Mouse (Mus musculus): ENCODE measurements around the gene Ctdnep1.

Ctdnep1 gene

GRCm38 (mm10) chr11:70029130-70029801, 48.3 kb downstream of the Ctdnep1 start:
- peak; percentile 91 for DNase-seq (ENCODE audit: low read depth, low spot score)

- no peak for DNase-seq (ENCODE audit: low read depth, low spot score)
Observed at GRCm38 (mm10) chr11:70029829-70030550, 49.0 kb downstream of the Ctdnep1 start.

DNA sequence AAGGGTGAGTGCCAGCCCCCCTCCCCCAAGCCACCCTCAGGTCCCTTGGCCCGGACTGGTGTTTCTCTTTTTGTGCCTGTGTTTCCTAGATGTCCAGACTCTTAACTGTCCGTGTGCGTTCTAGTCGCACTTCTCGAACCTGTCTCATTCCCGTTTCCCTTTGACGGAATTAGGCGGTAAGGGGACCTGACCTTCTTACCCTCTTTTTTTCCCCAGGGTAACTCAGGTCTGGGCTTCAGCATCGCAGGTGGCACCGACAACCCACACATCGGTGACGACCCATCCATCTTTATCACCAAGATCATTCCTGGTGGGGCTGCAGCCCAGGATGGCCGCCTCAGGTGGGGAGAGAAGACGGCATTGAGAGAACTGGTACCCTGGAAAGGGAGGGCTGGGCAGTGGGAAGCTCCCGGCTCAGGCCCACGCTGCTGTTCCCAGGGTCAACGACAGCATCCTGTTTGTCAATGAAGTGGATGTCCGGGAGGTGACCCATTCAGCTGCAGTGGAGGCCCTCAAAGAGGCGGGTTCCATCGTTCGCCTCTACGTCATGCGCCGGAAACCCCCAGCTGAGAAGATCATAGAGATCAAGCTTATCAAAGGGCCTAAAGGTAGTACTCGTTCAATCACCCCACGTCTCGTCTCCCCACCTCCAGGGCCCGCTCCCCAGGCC, 49.8 kb downstream of the Ctdnep1 start:
- DNase-seq (ENCODE audit: low read depth, low spot score): no peak

GRCm38 (mm10) chr11:70031321-70031670, 50.3 kb downstream of the Ctdnep1 start:
- DNase-seq (ENCODE audit: low read depth, low spot score): no peak

DNA sequence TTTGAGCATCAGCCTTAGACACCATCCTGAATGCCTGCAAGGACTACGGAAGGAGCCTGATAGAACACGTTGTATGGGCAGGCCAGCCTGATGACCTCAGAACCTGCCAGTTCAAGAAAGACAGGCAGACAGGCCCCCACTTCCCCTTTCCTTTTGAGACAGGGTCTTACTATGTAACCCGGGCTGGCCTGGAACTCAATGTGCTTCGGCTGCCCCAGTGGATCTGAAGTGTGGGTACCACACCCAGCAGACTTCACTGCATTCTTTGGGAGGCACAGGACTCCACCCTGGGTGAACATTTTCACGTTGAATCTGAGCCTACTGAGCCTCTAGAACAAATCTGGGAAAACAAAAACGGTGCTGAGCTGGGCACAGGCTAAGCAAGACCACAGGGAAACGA, 57.2 kb downstream of the Ctdnep1 start:
- no peak for DNase-seq (ENCODE audit: low read depth, low spot score)

DNA sequence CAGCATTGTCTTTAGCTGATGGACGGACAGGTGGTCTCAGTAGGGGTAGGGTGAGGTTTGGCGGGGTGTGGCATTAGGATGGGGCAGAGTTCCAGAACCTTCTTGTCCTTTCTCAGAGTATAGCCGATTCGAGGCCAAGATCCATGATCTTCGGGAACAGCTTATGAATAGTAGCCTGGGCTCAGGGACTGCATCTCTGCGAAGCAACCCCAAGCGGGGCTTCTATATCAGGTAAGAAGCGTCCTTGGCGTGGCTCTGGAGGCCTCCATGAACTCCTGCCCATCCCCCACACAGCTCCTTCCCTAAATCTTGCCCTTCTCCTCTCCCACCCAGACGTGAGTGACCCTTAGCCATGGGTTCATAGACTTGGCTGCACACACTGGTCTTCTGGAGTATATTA, 58.7 kb downstream of the Ctdnep1 start:
- DNase-seq (ENCODE audit: low read depth, low spot score): no peak

- DNase-seq (ENCODE audit: low read depth, low spot score): no peak
Observed at GRCm38 (mm10) chr11:70040184-70040583, 59.2 kb downstream of the Ctdnep1 start.

Measured in skeletal muscle tissue, adult 2 months (tissue).